8 mouse cellular contexts compared by ENCODE assay signal in the genomic region with DNA sequence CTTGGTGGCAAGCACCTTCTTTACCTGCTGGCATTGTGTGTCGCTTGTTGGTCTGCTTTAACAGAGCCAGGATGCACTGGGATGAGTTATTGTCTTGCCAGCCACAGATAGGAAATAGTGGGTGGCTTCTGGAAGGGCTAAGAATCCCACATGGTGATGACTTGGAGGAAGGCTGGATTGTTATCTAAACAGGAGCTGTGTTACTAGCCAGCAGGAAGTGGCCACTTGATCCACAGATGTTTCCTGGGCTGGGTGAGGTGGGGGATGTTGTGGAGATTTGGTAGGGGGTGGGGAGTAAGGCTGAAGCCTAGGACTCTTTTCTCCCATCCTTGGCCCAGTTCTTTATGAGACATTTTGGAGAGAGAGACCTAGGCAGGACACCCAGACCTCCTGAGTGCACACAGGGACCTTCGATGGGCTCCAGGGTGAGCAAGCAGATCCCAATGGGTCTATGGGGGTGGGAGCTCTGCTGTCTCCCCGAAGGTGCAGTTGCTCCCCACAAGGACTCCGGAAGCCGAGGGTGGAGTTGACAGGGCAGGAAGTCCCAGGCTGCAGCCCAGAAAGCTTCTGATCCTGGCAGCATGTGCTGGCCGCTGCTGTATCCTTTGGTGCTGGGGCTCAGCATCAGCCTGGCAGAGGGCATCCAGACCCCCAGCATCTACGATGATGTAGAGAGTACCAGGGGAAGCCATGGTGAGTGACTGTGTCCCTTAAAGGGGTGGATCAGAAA. TPM values are rescaled to one million over a fixed set of nuclear protein-coding genes. Genes with fewer than 3 reads are reported as not detected.
DNase-seq lines count a peak whose midpoint lies in the region.

A gene (plus strand): TSS at position 559 of the 730 bp plus-strand sequence.

- DNase-seq in adrenal gland, postnatal 14 days = peak; percentile 52
- DNase-seq in adrenal gland, postnatal 10 days = no peak
- peak; percentile 1 to 4 for DNase-seq in right cerebral cortex, adult 2 months (ENCODE audit: low spot score in 2 of 2)
- DNase-seq in right cerebral cortex, postnatal 14 days = no peak
- DNase-seq in kidney, postnatal 4 days = peak; percentile 25 to 46
- DNase-seq in thymus, postnatal 25 days = peak; percentile 67
- no peak for DNase-seq in retina, postnatal 1 day
- DNase-seq in right cerebral cortex, postnatal 4 days = no peak

RNA-seq across cellular contexts. Expression of the gene that starts here (rescaled TPM):
- 3.2 and 4.4 TPM in 2 replicates for total RNA-seq in adrenal gland, postnatal 14 days (2021)
- total RNA-seq in adrenal gland, postnatal 10 days (2021) = 1 to 10 TPM; 3.2 to 6.1 TPM

Comparison
In these comparisons a context has a peak if more than half of its experiments do, and no peak if none do; other contexts are left out.
1. DNase-seq: peak in adrenal gland, postnatal 14 days (single experiment), right cerebral cortex, adult 2 months (2 of 2), kidney, postnatal 4 days (2 of 2) and thymus, postnatal 25 days (single experiment); none in adrenal gland, postnatal 10 days (single experiment), right cerebral cortex, postnatal 14 days (single experiment), retina, postnatal 1 day (single experiment) and right cerebral cortex, postnatal 4 days (single experiment).